Mouse (Mus musculus): ENCODE data around the gene Gm19668. TPM values are rescaled to one million over a fixed set of nuclear protein-coding genes. Genes with fewer than 3 reads are reported as not detected.

Gm19668 gene
- polyA plus RNA-seq, 1 experiment = not detected

Other genes starting within 250 kb of the Gm19668 start
- gene Pttg1ip, start 217.4 kb downstream of the Gm19668 start, polyA plus RNA-seq (2012; fragmentation: generic; extraction: Trizol) = 237 TPM
- gene Sumo3, start 193.0 kb downstream of the Gm19668 start, polyA plus RNA-seq (2012; fragmentation: generic; extraction: Trizol) = 127 TPM
- gene Gm49325, start 192.9 kb downstream of the Gm19668 start, polyA plus RNA-seq (2012; fragmentation: generic; extraction: Trizol) = 8.8 TPM
- gene Ube2g2, start 176.9 kb downstream of the Gm19668 start, polyA plus RNA-seq (2012; fragmentation: generic; extraction: Trizol) = 181 TPM
- not detected for gene Tspear, start 112.6 kb downstream of the Gm19668 start, polyA plus RNA-seq (2012; fragmentation: generic; extraction: Trizol)
- not detected for gene Gm19402, start 108.4 kb downstream of the Gm19668 start, polyA plus RNA-seq (2012; fragmentation: generic; extraction: Trizol)
- gene Gm9508, start 101.9 kb downstream of the Gm19668 start, polyA plus RNA-seq (2012; fragmentation: generic; extraction: Trizol) = not detected
- gene Gm10272, start 92.5 kb downstream of the Gm19668 start, polyA plus RNA-seq (2012; fragmentation: generic; extraction: Trizol) = not detected
- not detected for gene Gm10024, start 87.7 kb downstream of the Gm19668 start, polyA plus RNA-seq (2012; fragmentation: generic; extraction: Trizol)
- gene Gm10142, start 83.3 kb downstream of the Gm19668 start, polyA plus RNA-seq (2012; fragmentation: generic; extraction: Trizol) = not detected
- gene Krtap12-1, start 78.5 kb downstream of the Gm19668 start, polyA plus RNA-seq (2012; fragmentation: generic; extraction: Trizol) = not detected
- gene Gm10100, start 72.6 kb downstream of the Gm19668 start, polyA plus RNA-seq (2012; fragmentation: generic; extraction: Trizol) = not detected
- not detected for gene Gm18596, start 56.5 kb downstream of the Gm19668 start, polyA plus RNA-seq (2012; fragmentation: generic; extraction: Trizol)
- not detected for gene Gm9736, start 47.8 kb downstream of the Gm19668 start, polyA plus RNA-seq (2012; fragmentation: generic; extraction: Trizol)
- not detected for gene Gm3233, start 39.5 kb downstream of the Gm19668 start, polyA plus RNA-seq (2012; fragmentation: generic; extraction: Trizol)
- not detected for gene Gm3238, start 27.8 kb downstream of the Gm19668 start, polyA plus RNA-seq (2012; fragmentation: generic; extraction: Trizol)
- gene Gm7138, start 22.2 kb downstream of the Gm19668 start, polyA plus RNA-seq (2012; fragmentation: generic; extraction: Trizol) = not detected
- not detected for gene Gm3250, start 16.6 kb downstream of the Gm19668 start, polyA plus RNA-seq (2012; fragmentation: generic; extraction: Trizol)
- gene Gm7137, start 10.9 kb downstream of the Gm19668 start, polyA plus RNA-seq (2012; fragmentation: generic; extraction: Trizol) = not detected
- gene Gm9639, start 4.1 kb downstream of the Gm19668 start, polyA plus RNA-seq (2012; fragmentation: generic; extraction: Trizol) = not detected
- gene Gm9507, start 12.7 kb upstream of the Gm19668 start, polyA plus RNA-seq (2012; fragmentation: generic; extraction: Trizol) = not detected
- not detected for gene Gm2696, start 15.5 kb upstream of the Gm19668 start, polyA plus RNA-seq (2012; fragmentation: generic; extraction: Trizol)
- not detected for gene Krtap10-4, start 28.0 kb upstream of the Gm19668 start, polyA plus RNA-seq (2012; fragmentation: generic; extraction: Trizol)
- not detected for gene Krtap10-10, start 36.8 kb upstream of the Gm19668 start, polyA plus RNA-seq (2012; fragmentation: generic; extraction: Trizol)
- gene Gm36176, start 47.7 kb upstream of the Gm19668 start, polyA plus RNA-seq (2012; fragmentation: generic; extraction: Trizol) = not detected
- gene Gm10318, start 53.7 kb upstream of the Gm19668 start, polyA plus RNA-seq (2012; fragmentation: generic; extraction: Trizol) = not detected
- gene Gm3285, start 62.8 kb upstream of the Gm19668 start, polyA plus RNA-seq (2012; fragmentation: generic; extraction: Trizol) = not detected
- gene Lrrc3, start 103.4 kb upstream of the Gm19668 start, polyA plus RNA-seq (2012; fragmentation: generic; extraction: Trizol) = 0.01 TPM
- gene Trpm2, start 171.4 kb upstream of the Gm19668 start, polyA plus RNA-seq (2012; fragmentation: generic; extraction: Trizol) = not detected
- gene 1810043G02Rik, start 179.4 kb upstream of the Gm19668 start, polyA plus RNA-seq (2012; fragmentation: generic; extraction: Trizol) = 12.8 TPM
- 122 TPM for gene Pfkl, start 210.9 kb upstream of the Gm19668 start, polyA plus RNA-seq (2012; fragmentation: generic; extraction: Trizol)
- gene Dnmt3l, start 242.8 kb upstream of the Gm19668 start, polyA plus RNA-seq (2012; fragmentation: generic; extraction: Trizol) = 1.1 TPM
- 0.38 TPM for gene Aire, start 244.5 kb upstream of the Gm19668 start, polyA plus RNA-seq (2012; fragmentation: generic; extraction: Trizol)